Mouse (Mus musculus) hindbrain, embryonic 10.5 days (tissue): Measurements from ENCODE around the gene Gtf3c1. TPM values are rescaled to one million over a fixed set of nuclear protein-coding genes. Genes with fewer than 3 reads are reported as not detected.

Experiments used
- DNase-seq: peaks from one replicate; pipeline ENCODE4 v3.0.0-alpha.2; 2017; ENCODE audit warnings: low spot score
- H3K27ac ChIP-seq: fragments of 300-500 bp; sonication (generic); 2 replicates; pipeline ENCODE4 v1.5.1; 2016; ENCODE audit warnings: mild to moderate bottlenecking, moderate library complexity
- H3K27me3 ChIP-seq: fragments of 300-500 bp; sonication (generic); 2 replicates; pipeline ENCODE4 v1.6.1; 2016; ENCODE audit warnings: mild to moderate bottlenecking; ENCODE audit not compliant: poor library complexity, insufficient read depth, severe bottlenecking
- H3K36me3 ChIP-seq: fragments of 300-500 bp; sonication (generic); 2 replicates; pipeline ENCODE4 v1.6.1; 2016; ENCODE audit warnings: mild to moderate bottlenecking, moderate library complexity
- H3K4me1 ChIP-seq: fragments of 300-500 bp; sonication (generic); replicated peaks from 2 replicates; pipeline ENCODE4 v1.6.1; 2016; ENCODE audit warnings: mild to moderate bottlenecking
- H3K4me3 ChIP-seq: fragments of 300-500 bp; sonication (generic); 2 replicates; pipeline ENCODE4 v1.5.1; 2016; ENCODE audit warnings: mild to moderate bottlenecking, moderate library complexity
- H3K9me3 ChIP-seq: fragments of 300-500 bp; sonication (generic); 2 replicates; pipeline ENCODE4 v1.6.1; 2016; ENCODE audit warnings: mild to moderate bottlenecking, moderate library complexity
- WGBS: fragments of 180-500 bp; shearing (Covaris S2); methylation state at CpG from one replicate; pipeline ENCODE4 v1.1.7; 2016; 5-methylcytosine and 5-hydroxymethylcytosine counted together
- polyA plus RNA-seq: library from polyadenylated mRNA; unstranded; fragments of >200 nt; fragmentation: Nextera tagmentation; extraction: Ambion mirVana; gene quantifications from 2 replicates; pipeline ENCODE4 v1.2.1, GENCODE M21; 2016

Gene Gtf3c1
- 44.0 and 45.1 TPM in 2 replicates for polyA plus RNA-seq

DNA sequence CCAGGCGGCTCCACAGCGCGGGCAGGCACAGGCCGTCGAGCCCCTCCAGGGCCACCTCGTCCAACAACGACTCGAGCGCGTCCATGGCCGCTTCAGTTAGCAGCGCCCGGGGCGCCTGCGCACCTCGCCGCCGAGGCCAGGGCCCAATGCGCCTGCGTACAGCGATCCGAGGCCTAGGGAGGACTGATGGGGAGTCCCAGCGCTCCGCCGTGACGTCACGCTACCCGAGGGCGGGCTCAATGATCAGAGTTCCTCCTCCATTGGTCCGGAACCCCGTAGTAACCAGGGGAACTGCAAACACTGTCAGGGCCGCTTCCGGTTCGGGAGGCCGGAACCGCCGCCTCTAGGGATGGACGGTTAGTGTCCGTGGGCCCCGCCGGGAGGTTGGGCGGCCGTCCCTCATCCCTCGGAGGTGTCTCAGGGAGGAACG is at the start of gene Gtf3c1, which contains the start of gene D430042O09Rik:
Gene Gtf3c1 (minus strand): TSS at position 188 of the 430 bp plus-strand sequence.
Gene D430042O09Rik (plus strand): TSS at position 296 of the 430 bp plus-strand sequence.
- Histone ChIP-seq H3K36me3 (peaks cover 38% of the 10 kb centered on the region), H3K27ac (peak within 1 kb of the TSS; percentile 96), H3K4me1 (peaks cover 36% of the 10 kb centered on the region), H3K4me3 (peak within 1 kb of the TSS; percentile 88), H3K9me3 (no peaks in the 10 kb centered on the region), H3K27me3 (no peaks in the 10 kb centered on the region)
- DNase-seq, result peak; percentile 100
- under 1% methylated on average over 45 of the region's 45 CpGs for WGBS

DNA sequence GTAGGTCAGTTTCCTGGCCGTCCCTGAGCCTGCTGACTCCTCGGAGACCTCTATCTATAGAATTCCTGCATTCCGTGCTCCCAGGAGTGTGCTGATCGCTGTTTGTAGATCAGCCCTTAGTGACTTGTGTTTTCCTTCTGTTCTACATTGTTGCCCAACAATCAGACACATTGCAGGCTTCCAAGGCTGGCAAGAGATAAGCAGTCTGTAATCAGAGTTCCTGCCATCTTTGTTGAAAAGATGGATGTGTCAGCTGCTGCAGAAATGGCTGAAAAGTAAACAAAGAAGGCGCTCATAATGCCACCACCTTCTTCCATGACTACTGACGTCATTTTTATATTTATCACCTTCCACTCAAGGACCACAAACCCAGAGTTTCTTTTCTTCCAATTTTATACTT is 49.2 kb upstream of the Gtf3c1 start:
- H3K36me3 ChIP-seq, result peaks cover 26% of the 10 kb centered on the region
- no peak overlapping the region for H3K4me3 ChIP-seq
- no peaks in the 10 kb centered on the region for H3K4me1 ChIP-seq
- WGBS, result 78% methylated on average over 6 of the region's 6 CpGs
- H3K27me3 ChIP-seq, result no peaks in the 10 kb centered on the region
- no peaks in the 10 kb centered on the region for H3K9me3 ChIP-seq
- DNase-seq, result no peak
- H3K27ac ChIP-seq, result no peak overlapping the region

DNA sequence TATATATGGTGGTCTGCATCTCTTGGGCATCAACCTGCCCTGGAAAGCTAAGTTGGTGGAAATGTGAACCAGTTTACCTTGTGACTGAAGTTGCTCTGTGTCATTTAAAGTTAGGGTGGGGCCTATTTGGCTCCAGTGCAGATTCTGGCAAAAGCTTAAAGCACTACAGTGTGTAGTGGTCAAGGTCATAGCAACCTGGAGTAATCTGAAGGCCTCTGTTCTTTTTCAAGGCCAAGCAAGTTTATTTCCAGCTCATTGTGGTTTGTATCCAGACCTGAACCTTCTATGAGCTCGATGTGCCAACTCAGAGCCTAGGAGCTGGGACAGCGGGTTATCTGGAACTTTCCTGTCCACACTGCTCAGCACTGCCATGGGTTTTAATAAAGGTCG is 45.7 kb upstream of the Gtf3c1 start:
- Histone ChIP-seq H3K4me3 (no peak overlapping the region), H3K27me3 (no peaks in the 10 kb centered on the region), H3K4me1 (no peaks in the 10 kb centered on the region), H3K36me3 (peaks cover 7% of the 10 kb centered on the region; the same call in 1 of the 2 replicates), H3K9me3 (no peaks in the 10 kb centered on the region), H3K27ac (no peak overlapping the region)
- no peak for DNase-seq
- WGBS, result 96% methylated on average over 3 of the region's 3 CpGs

DNA sequence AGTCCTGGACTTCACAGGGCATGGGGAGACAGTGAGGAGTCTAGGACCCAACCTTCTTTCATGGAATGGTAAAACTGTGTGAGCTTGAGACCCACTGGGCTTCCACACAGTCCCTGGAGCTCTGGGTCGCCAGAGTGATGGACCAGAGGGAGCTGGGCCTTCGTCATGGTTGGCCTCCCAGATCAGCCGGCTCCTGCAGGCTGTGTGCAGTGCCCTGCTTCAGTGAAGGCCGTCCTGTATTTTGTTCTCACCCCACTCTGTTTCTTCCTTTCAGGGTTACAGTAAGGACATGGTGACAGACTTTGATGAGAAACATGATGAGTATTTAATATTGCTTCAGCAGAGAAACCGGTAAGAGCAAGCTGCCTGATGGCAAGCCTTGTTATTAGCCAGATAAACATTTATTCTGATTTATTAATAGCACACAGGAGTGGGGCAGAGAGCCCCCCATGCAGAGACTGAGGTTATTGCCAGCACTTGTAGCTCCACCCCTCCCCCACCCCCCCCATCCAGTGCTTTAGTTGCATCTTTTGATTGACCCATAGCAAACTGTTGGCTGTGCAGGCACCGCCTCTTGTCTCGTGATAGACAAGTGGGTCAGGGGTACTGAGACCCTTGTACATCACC is 45.2 kb upstream of the Gtf3c1 start:
- H3K27me3 ChIP-seq, result no peaks in the 10 kb centered on the region
- H3K4me1 ChIP-seq, result no peaks in the 10 kb centered on the region
- H3K36me3 ChIP-seq, result peaks cover 7% of the 10 kb centered on the region; the same call in 1 of the 2 replicates
- DNase-seq, result no peak
- whole genome bisulfite sequencing, result 87% methylated on average over 7 of the region's 7 CpGs
- no peaks in the 10 kb centered on the region for H3K9me3 ChIP-seq
- no peak overlapping the region for H3K27ac ChIP-seq
- H3K4me3 ChIP-seq, result no peak overlapping the region

DNA sequence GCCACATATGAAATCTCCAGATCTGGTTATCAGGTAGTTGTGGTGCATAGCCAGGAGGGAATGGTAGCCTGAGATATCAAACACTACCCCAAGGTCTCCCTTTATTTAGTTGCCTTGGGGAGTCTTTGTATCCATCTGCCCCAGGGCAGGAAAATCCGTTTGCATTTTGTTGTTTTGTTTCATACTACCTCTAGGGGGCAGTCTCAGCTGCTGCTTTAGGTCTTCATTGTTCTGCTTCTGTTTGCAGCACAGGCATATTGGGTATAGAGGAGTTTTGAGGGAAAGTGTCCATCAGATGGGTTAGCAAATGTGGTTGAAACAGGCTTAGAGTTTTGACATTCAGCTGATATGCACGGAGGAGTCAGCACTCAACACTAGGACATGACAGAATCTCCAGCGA is 40.6 kb upstream of the Gtf3c1 start:
- Histone ChIP-seq H3K9me3 (no peaks in the 10 kb centered on the region), H3K36me3 (no peaks in the 10 kb centered on the region), H3K27me3 (no peaks in the 10 kb centered on the region), H3K4me1 (no peaks in the 10 kb centered on the region), H3K4me3 (no peak overlapping the region), H3K27ac (no peak overlapping the region)
- WGBS, result 54% methylated on average over 3 of the region's 3 CpGs
- DNase-seq, result no peak

DNA sequence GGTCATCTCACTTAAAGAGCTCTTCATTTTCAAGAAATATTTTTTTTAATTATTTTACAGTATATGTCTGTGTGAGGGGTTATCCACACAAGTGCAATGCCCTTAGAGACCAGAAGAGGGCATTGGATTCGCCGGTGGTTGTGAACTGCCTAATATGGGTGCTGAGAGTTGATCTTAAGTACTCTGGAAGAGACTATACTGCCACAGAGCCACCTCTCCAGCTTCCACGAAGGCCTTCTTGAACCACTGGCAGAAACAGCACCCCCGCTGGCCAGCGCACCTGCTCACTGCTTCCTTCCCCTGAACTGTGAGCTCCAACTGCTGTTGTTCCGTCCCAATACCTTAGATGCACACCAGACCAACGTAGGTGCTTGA is 39.7 kb upstream of the Gtf3c1 start:
- Histone ChIP-seq H3K36me3 (no peaks in the 10 kb centered on the region), H3K27ac (no peak overlapping the region), H3K4me1 (no peaks in the 10 kb centered on the region), H3K27me3 (no peaks in the 10 kb centered on the region), H3K9me3 (no peaks in the 10 kb centered on the region), H3K4me3 (no peak overlapping the region)
- no peak for DNase-seq
- 63% methylated on average over 7 of the region's 7 CpGs for WGBS

DNA sequence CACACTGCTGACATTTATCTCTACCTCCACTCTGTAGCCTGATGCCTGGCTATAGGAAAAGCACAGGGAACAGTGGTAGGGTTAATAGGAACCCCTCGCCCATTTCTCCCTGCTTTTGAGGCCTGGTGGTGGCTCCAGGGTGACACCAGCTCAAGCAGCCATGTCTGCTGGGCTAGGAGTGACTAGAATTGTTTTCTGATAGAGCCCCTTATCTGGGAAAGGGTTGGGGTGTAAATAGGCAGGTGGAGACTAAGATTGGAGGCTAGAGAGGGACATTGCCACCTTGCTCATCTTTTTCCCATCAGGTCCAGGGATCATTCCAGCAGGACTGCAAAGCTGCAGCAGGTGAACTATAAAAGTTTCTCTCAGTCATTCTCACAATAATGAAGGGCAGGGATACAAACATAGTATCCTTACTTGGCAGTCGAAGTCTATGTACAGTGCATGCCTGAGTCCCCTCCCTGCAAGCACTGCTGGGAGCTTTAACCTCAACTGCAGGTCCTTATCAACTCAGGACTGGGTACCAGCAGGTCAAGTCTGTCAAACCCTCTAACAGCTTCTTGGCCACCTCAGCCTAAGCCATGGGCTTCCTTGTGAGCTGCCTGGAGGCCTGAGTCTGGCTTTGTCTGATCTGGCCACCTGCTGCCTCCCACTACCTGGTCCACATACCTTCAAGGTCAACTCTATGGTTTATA is 39.2 kb upstream of the Gtf3c1 start:
- Histone ChIP-seq H3K9me3 (no peaks in the 10 kb centered on the region), H3K27me3 (no peaks in the 10 kb centered on the region), H3K36me3 (no peaks in the 10 kb centered on the region), H3K27ac (no peak overlapping the region), H3K4me3 (no peak overlapping the region), H3K4me1 (no peaks in the 10 kb centered on the region)
- 84% methylated on average over 2 of the region's 2 CpGs for WGBS
- DNase-seq, result no peak

DNA sequence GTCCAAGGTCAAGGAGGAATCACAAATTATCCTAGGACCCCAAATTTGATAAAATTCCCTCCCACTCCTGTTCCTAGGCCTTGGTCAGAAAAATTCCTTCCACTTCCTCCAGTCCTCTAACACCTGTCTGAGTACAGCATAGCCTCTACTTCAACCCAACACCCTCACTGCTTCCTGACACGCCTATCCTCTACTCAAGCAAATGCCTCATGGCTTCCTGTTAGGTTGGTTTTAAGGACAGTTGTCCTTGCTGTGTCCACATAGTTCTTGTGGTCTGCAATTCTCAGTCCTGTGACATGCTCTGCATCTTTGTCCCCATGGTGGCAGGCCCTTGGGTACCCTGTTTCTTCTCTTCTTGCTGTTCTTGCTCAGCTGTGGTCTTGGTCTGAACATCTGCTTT is 37.2 kb upstream of the Gtf3c1 start:
- DNase-seq, result no peak
- H3K9me3 ChIP-seq, result no peaks in the 10 kb centered on the region
- no peak overlapping the region for H3K27ac ChIP-seq
- H3K4me1 ChIP-seq, result peaks cover 5% of the 10 kb centered on the region; the same call in 1 of the 2 replicates
- no peak overlapping the region for H3K4me3 ChIP-seq
- 89% methylated on average over 1 of the region's 1 CpGs for WGBS
- no peaks in the 10 kb centered on the region for H3K36me3 ChIP-seq
- no peaks in the 10 kb centered on the region for H3K27me3 ChIP-seq

DNA sequence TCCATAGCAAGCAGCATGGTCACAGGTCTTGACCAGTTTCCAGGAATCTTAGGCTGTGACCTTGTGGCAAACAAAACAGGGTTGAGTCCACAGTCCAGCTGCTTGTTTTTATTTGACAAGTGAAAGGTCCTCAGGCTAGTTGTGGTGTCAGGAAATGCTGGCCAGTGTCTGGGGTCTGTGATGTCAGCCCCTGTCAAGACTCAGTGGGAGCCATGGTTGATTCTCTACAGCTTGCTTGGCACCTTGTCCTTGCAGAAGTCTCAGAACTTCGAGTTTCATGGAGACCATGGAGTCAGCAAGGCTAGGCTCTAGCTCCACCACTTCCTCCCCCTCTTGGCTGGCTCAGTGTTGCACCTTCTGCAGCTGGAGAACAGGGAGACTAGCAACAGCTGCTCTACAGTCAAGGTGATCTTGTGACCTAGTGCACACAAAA is 33.7 kb upstream of the Gtf3c1 start:
- H3K4me1 ChIP-seq, result peaks cover 5% of the 10 kb centered on the region; the same call in 1 of the 2 replicates
- H3K27me3 ChIP-seq, result no peaks in the 10 kb centered on the region
- 68% methylated on average over 1 of the region's 1 CpGs for WGBS
- no peaks in the 10 kb centered on the region for H3K9me3 ChIP-seq
- H3K36me3 ChIP-seq, result no peaks in the 10 kb centered on the region
- DNase-seq, result no peak
- H3K27ac ChIP-seq, result no peak overlapping the region
- no peak overlapping the region for H3K4me3 ChIP-seq

DNA sequence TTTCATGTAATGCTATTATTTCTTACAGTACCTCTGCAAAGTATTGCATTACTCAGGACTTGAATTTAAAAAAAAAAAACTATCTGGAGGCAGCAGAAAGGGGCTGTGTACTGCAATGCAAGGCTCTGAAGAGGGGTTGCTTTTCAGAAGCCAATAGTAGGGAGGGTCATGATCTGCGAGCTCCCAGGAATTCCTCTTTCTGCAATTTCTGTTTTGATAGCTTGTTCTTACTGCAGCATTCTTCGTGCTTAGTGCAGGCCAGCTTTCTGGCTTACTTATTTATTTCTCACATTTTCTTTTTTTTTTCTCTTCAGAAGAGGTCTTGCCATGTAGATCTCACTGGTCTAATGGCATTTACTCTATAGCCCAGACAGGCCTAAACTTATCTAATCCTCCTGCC is 32.9 kb upstream of the Gtf3c1 start:
- WGBS, result 80% methylated on average over 2 of the region's 2 CpGs
- Histone ChIP-seq H3K4me1 (peaks cover 5% of the 10 kb centered on the region; the same call in 1 of the 2 replicates), H3K9me3 (no peaks in the 10 kb centered on the region), H3K4me3 (no peak overlapping the region), H3K36me3 (no peaks in the 10 kb centered on the region), H3K27me3 (no peaks in the 10 kb centered on the region), H3K27ac (no peak overlapping the region)
- DNase-seq, result no peak

DNA sequence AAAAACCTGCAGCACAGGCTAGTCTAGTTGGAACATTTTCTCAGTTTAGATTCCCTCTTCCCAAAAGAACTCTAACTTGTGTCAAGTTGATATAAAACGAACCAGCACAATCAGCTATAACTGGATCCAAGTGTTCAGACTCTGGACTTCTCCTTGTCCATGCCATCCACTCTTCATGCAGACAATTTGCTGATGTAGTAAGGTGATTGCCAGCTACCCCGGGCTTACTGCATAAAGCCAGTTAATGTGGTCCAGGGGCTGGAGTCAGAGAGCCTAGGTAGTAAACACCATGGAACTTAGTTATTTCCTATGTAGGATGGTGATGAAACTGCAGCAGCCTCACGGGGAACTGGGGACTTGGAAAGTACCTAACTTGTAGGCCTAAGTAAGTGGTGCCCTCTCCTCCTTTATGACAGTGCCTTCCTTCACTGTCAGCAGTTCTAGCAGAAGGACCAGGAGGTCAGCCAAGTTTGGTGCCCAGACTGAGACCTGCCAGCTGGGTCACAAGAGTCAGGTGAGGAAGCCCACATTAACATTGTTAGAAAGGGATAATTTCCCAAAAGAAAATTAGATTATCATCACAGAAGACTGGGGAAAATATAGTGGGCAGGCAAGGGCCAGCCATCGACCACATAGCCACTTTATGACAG is 28.9 kb upstream of the Gtf3c1 start:
- Histone ChIP-seq H3K4me1 (peaks cover 9% of the 10 kb centered on the region; the same call in 1 of the 2 replicates), H3K4me3 (no peak overlapping the region), H3K27ac (no peak overlapping the region), H3K36me3 (no peaks in the 10 kb centered on the region), H3K9me3 (no peaks in the 10 kb centered on the region), H3K27me3 (no peaks in the 10 kb centered on the region)
- no peak for DNase-seq
- 90% methylated on average over 4 of the region's 4 CpGs for WGBS

DNA sequence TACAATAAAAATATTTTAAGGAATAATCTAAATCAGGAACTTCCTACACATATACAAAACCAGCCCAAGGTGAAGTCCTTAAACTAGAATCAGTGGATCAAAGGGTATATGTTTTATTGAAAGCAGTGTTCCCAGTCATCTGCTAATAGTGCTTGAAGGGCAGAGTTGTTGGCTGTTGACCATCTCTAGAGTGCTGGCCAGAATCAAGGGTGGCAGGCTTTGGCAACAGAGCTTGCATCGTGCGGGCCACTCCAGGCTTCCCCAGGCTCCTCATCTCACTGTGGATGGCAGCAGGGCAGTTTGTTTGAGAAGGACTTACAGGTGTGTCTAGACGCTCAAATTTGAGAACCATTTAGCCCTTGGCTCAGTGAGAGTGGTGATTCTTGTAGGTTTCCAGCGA is 26.2 kb upstream of the Gtf3c1 start:
- Histone ChIP-seq H3K9me3 (no peaks in the 10 kb centered on the region), H3K36me3 (no peaks in the 10 kb centered on the region), H3K27me3 (no peaks in the 10 kb centered on the region), H3K4me1 (peaks cover 11% of the 10 kb centered on the region; the same call in 1 of the 2 replicates), H3K27ac (no peak overlapping the region), H3K4me3 (no peak overlapping the region)
- no peak for DNase-seq
- 92% methylated on average over 4 of the region's 4 CpGs for WGBS

DNA sequence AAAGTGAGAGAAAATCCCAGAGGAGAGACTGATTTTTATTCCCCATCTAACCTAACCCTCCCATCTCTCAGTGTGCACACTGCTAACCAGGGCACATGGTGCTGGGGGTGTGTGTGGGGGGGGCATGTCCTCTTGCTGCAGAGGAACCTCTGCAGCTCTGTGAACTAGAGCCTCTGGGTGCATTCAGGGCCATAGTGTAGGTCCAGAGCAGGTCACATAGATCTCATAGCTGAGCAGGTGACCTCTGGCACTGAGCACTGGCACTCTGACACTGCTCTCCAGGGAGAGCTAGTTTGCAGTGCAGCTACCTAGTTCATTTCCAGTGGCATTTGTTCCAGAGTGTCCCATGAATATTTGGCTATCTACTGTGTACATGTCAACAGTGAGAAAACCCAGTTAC is 24.1 kb upstream of the Gtf3c1 start:
- no peak overlapping the region for H3K27ac ChIP-seq
- peaks cover 11% of the 10 kb centered on the region; the same call in 1 of the 2 replicates for H3K4me1 ChIP-seq
- no peak for DNase-seq
- H3K27me3 ChIP-seq, result no peaks in the 10 kb centered on the region
- no peak overlapping the region for H3K4me3 ChIP-seq
- H3K9me3 ChIP-seq, result no peaks in the 10 kb centered on the region
- H3K36me3 ChIP-seq, result no peaks in the 10 kb centered on the region
